Mouse (Mus musculus) induced T-regulatory cell, adult 2 months (primary cell): ENCODE measurements around the gene Twsg1.
"Not testable (repeated sequence)": the region's sequence is repeated elsewhere in the genome, so short reads cannot be mapped to it uniquely, and the experiment has no call there.

ENCODE experiments used
- DNase-seq: peaks from one replicate; pipeline ENCODE4 v3.0.0-alpha.2; 2012; ENCODE audit warnings: low read depth

The Twsg1 gene

DNA sequence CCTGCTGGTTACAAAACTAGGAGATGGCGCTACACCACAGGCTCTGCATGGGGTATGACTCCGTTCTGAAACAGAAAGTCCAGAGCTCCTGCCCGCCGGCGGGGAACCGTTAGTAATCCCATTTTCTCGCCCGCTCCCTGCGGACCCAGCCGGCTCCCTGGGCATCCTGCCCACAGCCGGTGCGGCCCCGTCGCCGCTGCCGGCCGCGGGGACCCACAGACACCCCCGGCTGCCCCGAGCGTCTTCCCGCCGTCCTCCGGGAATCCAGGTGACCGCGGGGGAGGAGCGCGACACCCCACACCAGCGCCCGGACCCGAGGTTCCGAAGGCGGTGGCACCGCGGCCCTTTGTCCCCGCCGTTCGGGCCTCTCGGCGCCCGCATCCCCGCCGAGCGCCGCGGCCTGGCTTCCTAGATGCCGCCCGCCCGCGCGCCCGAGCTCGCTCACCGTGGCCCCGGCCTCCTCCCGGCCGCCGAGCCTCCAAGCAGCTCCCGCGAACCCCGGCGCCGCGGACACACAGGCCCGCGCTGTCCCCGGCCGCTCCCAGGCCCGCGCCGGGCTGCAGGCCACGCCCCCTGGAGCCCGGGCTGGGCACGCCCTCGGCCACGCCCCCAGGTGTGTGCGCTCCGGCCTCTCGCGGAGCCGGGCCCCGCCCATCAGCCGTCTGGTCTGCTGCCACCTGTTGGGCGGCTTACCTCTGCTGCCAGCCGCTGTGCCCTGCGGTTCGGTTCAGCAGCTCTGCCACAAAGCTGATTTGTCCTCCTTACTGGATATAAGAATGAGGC, at the start of gene Twsg1:
Gene Twsg1 (minus strand): TSS at position 605 of the 783 bp plus-strand sequence.
- DNase-seq = peak; percentile 96

GRCm38 (mm10) chr17:65988151-65988820, 37.3 kb upstream of the Twsg1 start:
- no peak for DNase-seq

DNA sequence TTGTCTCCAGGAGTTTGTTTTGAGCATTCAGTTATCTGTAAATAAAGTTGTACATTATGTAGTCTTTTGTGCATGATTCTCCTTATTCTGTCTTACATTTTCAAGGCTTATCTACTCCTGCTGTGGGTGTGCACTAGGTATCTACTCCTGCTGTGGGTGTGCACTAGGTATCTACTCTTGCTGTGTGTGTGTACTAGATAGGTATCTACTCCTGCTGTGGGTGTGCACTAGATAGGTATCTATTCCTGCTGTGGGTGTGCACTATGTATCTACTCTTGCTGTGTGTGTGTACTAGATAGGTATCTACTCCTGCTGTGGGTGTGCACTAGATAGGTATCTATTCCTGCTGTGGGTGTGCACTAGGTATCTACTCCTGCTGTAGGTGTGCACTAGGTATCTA, 25.7 kb upstream of the Twsg1 start:
- DNase-seq = not testable (repeated sequence)

- no peak for DNase-seq
Measured at GRCm38 (mm10) chr17:65967751-65968150, 16.7 kb upstream of the Twsg1 start.

DNA sequence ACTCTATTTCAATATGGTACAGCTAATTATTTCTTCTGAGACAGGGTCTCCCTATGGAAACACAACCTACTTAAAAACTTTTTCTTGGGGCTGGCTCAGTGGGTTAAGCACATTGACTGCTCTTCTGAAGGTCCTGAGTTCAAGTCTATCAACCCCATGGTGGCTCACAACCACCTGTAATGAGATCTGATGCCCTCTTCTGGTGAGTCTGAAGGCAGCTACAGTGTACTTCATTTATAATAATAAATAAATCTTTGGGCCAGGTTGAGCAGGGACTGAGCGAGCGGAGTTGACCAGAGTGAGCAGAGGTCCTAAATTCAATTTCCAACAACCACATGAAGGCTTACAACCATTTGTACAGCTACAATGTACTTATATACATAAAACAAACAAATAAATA, 11.2 kb upstream of the Twsg1 start:
- no peak for DNase-seq

- peak; percentile 84 for DNase-seq
Measured at GRCm38 (mm10) chr17:65961606-65962136, 10.6 kb upstream of the Twsg1 start.

DNA sequence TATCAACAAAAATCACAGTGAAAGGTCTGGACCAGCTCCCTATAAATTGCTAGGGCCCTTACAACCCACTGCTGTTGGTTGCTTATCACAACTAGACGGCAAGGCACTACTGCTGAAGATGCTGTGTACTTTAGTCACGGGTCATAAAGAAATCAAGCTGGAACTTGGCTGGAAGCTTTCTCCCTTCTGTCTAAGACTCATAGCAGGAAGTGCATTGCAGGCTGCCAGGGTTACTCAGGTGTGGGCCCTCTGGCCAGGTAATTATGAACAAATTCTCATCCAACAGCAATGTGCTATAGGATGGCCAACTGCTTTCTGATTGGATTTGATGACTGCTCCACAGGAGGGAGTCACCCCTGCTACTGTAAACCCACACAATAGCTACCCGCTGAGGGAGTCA, 8.0 kb upstream of the Twsg1 start:
- no peak for DNase-seq

DNA sequence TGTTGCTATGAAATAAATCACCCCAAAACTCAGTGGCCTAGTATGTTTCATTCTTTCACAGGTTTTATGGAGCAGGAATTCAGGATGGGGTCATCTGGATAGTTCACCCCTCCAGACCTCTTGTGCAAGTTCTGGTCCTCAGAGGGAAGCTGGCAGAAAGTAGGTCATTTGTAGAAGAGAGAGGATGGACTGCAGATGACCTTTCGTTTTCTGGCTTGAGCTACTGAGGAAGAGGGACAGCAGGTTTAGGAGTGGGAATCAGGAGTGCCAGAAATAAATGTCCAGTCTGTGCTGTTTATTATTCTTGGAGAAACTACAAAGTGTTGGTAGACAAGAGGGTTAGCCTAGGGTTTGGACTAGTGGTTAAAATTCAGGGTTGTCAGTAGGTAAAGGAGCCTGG, 7.3 kb upstream of the Twsg1 start:
- DNase-seq = no peak

GRCm38 (mm10) chr17:65957782-65958325, 6.8 kb upstream of the Twsg1 start:
- DNase-seq = no peak

GRCm38 (mm10) chr17:65956993-65957781, 6.2 kb upstream of the Twsg1 start:
- DNase-seq = no peak

DNA sequence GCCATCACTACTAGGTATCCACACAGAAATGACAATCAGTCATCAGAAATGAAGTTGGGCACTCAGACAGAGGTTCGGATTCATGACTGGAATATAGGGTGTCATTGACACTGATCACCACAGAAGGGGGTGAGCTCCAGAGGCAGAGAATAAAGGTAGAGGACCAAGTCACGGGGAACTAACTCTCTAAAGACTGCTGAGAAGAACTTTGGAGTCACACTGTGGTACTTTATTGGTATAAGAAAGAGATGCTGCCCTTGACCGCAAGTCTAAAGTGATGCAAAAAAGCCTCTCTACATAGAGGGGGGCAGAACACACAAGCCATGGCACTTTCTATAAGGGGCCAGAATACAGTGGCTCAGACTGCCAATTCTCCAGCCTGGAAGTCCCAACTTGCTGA, 5.1 kb upstream of the Twsg1 start:
- DNase-seq = no peak

- DNase-seq = peak; percentile 86
Measured at GRCm38 (mm10) chr17:65953959-65954358, 2.9 kb upstream of the Twsg1 start.

DNA sequence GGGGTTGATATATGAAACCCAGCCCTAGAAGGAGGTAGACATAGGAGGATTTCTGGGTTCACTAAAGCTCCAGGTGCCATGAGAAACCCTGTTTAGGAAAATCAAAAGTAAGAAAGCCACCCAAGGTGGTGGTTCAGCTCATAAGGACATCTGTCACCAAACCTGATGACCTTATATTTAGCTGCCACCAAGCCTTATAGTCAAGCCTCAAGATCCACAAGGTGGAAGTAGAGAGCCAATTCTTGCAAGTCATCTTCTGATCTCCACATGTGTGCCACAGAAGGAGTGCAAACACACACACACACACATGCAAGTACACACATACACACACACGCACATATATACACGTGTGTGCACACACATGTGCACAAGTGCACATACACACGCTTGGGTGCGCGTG, 1.1 kb upstream of the Twsg1 start:
- peak; percentile 81 for DNase-seq

GRCm38 (mm10) chr17:65950183-65950582, 843 bp downstream of the Twsg1 start:
- no peak for DNase-seq

DNA sequence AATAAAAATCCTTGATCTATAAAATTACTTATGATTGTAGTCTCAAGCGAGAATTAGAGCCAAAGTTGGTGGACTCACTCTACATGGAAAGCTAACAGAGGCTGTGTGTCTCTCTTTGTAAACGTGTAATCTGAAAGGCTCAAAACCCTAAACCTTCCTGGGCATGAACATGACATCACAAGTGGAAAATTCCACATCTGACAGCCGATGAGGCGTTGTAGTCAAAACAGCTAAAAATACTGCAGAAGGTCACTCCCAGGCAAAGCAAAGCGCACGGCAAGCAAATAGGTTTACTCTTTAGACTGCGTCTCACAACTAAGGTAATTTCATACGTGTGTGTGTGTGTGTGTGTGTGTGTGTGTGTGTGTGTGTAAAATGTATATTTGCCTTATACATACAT, 3.7 kb downstream of the Twsg1 start:
- DNase-seq = peak; percentile 60

GRCm38 (mm10) chr17:65945420-65945819, 5.6 kb downstream of the Twsg1 start:
- no peak for DNase-seq

DNA sequence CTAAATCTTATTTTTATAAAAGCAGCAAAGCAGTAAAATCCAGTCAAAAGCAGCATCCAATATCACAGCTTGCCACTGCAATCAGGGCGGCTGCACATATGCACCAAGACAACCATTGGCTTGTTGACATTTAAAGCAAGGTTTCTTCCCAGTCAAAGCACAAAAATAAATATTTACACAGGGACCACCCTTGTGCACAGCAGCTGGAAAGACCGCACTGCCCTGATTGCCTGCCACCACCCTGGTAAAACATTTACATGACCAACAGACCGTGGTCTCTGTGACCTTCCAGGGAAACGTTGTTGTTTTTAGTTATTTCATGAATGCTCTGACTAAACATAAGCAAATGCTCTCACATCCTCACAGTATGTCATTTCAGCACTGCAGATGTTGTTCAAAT, 8.6 kb downstream of the Twsg1 start:
- DNase-seq = no peak

DNA sequence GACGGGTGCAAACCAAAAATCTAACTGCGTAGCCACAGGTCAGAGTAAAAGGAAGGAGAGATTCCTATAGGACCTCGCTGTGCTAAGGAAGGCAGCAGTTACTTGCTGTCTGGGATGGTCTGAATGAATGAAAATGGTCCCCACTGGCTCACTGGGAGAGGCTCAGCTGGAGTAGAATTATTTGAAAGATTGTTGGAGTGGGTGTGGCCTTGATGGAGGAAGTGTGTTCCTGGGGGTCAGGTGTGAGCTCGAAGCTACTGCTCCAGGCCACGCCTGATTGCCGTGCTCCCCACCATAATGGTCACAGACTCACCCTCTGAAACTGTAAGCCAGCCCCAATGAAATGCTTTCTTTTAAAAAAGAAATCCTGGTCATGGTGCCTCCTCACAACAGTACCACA, 9.8 kb downstream of the Twsg1 start:
- no peak for DNase-seq

DNA sequence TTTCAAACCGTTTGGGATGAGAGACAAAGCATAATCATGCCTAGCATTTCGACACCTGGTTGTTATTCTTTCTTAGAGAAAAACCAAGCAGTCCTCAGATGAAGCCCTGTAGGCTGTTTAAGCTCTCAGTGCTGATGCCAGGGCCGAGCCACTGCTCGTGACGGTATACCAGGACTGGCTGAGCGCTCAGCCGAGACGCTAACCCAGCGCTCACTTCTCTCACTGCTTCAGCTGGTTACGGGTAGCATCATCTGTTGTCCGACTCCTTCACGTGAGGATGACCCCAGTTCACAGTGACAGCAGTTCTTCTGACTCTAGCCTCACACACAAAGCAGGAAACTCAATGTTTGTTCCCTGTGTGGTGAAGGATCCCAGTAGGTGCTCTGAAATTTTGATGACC, 10.8 kb downstream of the Twsg1 start:
- no peak for DNase-seq

- peak; percentile 56 for DNase-seq
Measured at GRCm38 (mm10) chr17:65939461-65940192, 11.4 kb downstream of the Twsg1 start.

DNA sequence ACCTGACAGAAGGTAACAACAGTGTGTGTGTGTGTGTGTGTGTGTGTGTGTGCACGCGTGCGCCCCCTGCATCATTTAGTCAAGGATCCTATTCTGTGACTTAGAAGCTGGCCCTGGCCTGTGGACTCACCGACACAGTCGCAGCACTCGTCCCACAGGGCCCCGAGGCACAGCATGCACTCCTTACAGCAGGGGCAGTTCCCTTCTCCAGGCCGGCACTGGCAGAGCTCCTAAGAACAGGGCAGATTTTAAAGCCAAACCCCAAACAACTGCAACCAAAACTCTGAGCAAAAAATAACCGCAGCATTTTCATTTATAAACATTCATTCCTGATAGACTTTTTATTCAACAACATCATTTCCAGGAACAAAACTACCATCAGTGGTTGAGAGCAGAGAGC, 13.4 kb downstream of the Twsg1 start:
- DNase-seq = no peak

- peak; percentile 55 for DNase-seq
Measured at GRCm38 (mm10) chr17:65933741-65934140, 17.3 kb downstream of the Twsg1 start.
